Mouse (Mus musculus) central nervous system, embryonic 18 days (tissue): ENCODE data around the gene Ifi213. TPM values are rescaled to one million over a fixed set of nuclear protein-coding genes. Genes with fewer than 3 reads are reported as not detected.

Experiments used
- polyA plus RNA-seq: library from polyadenylated mRNA; depleted of rRNA; stranded (reverse); fragments of >200 nt; gene quantifications from 2 replicates; pipeline ENCODE4 v1.2.3, GENCODE M21; 2012; rRNA removed

Gene Ifi213
- 0.19 and 0.49 TPM in 2 replicates for polyA plus RNA-seq

GRCm38 (mm10) chr1:173598838-173599494 lies at the start of gene Ifi213:
TSS of gene Ifi213 (minus strand) at chr1:173599274.

GRCm38 (mm10) chr1:173630622-173631021 lies 31.5 kb upstream of the Ifi213 start, which contains the start of gene Ifi209:
TSS of gene Ifi209 (plus strand) at chr1:173630917.

GRCm38 (mm10) chr1:173535791-173536190 lies 63.3 kb downstream of the Ifi213 start, which contains the start of gene Ifi214:
TSS of gene Ifi214 (minus strand) at chr1:173535957.

Other genes with a start within 250 kb of the Ifi213 start
- gene Aim2, start 248.4 kb downstream of the Ifi213 start, polyA plus RNA-seq = 3.2 and 3.6 TPM in 2 replicates
- 319 and 352 TPM in 2 replicates for gene Cadm3, start 231.6 kb downstream of the Ifi213 start, polyA plus RNA-seq
- 0.12 TPM in 2 replicates for gene Ifi206, start 108.2 kb downstream of the Ifi213 start, polyA plus RNA-seq
- gene Ifi214, start 63.3 kb downstream of the Ifi213 start, polyA plus RNA-seq = not detected in 2 replicates
- gene Ifi209, start 31.6 kb upstream of the Ifi213 start, polyA plus RNA-seq = 0.09 and 0.13 TPM in 2 replicates
- gene Ifi208, start 74.4 kb upstream of the Ifi213 start, polyA plus RNA-seq = 0.03 TPM in 1 of 2 replicates, not detected in the other
- gene Ifi207, start 142.5 kb upstream of the Ifi213 start, polyA plus RNA-seq = 0.65 and 0.84 TPM in 2 replicates
- 0.63 and 0.70 TPM in 2 replicates for gene Ifi204, start 167.7 kb upstream of the Ifi213 start, polyA plus RNA-seq